In the genomic region with DNA sequence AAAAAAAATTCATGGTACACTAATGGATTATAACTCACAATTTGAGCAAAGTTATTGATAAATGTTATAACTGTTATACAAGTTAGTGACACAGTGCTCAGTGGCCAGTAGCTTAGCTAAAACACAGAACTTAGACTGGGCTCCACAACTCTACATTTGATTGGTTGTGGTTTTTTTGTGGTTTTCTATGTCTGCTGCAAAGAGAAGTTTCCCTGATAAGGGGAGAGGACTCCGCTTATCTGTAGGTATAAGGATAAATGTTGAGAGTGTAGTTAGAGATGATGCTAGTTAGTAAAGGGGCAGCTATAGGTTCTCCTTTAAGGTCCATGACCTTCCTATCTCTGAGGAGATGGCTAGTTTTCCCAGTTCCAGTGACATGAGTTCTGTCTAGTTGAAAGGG, we compare ENCODE assay signal across 28 mouse cellular contexts. TPM values are rescaled to one million over a fixed set of nuclear protein-coding genes. Genes with fewer than 3 reads are reported as not detected.
DNase-seq lines count a peak whose midpoint lies in the region; ATAC-seq and TF ChIP-seq lines count a peak whose summit lies in the region.
"Had no signal": no experiment of that assay in that cellular context is flagged by ENCODE, and none has a peak within 500 bp of the region (broad histone marks: within the 10 kb centered on the region; RNA-seq: fewer than 3 reads in every experiment).

No protein-coding gene starts in this region.

- TF ChIP-seq CTCF in liver, postnatal 0 days (IDR thresholded peaks at IDR 0.05; ENCODE audit: low read depth) = no peak

- no peak overlapping the region for H3K4me3 ChIP-seq in liver, embryonic 12.5 days
- H3K4me3 ChIP-seq in liver, postnatal 0 days (ENCODE audit: low read depth, low read length) = no peak overlapping the region
- H3K4me3 ChIP-seq in forebrain, embryonic 12.5 days (replicated peaks) = no peak overlapping the region
- H3K4me3 ChIP-seq: heart, embryonic 12.5 days; hindbrain, embryonic 10.5 days; hindbrain, embryonic 15.5 days; layer of hippocampus, adult 2 months; limb, embryonic 13.5 days; neural tube, embryonic 13.5 days had no signal

- no peaks in the 10 kb centered on the region for H3K9me3 ChIP-seq in liver, embryonic 12.5 days (replicated peaks)
- no peaks in the 10 kb centered on the region for H3K9me3 ChIP-seq in liver, postnatal 0 days (ENCODE audit: low read length)
- H3K9me3 ChIP-seq in forebrain, embryonic 12.5 days = no peaks in the 10 kb centered on the region
- H3K9me3 ChIP-seq: heart, embryonic 12.5 days; hindbrain, embryonic 10.5 days; hindbrain, embryonic 15.5 days; limb, embryonic 13.5 days; neural tube, embryonic 13.5 days had no signal

- TF ChIP-seq EP300 in liver, postnatal 0 days (IDR thresholded peaks at IDR 0.05; ENCODE audit: low read depth) = no peak

- H3K4me1 ChIP-seq in liver, embryonic 12.5 days = peaks cover 33% of the 10 kb centered on the region
- H3K4me1 ChIP-seq in liver, postnatal 0 days (ENCODE audit: insufficient read depth) = no peaks in the 10 kb centered on the region
- no peaks in the 10 kb centered on the region for H3K4me1 ChIP-seq in forebrain, embryonic 12.5 days
- H3K4me1 ChIP-seq: heart, embryonic 12.5 days; hindbrain, embryonic 10.5 days; hindbrain, embryonic 15.5 days; limb, embryonic 13.5 days; neural tube, embryonic 13.5 days had no signal

- H3K9ac ChIP-seq in liver, embryonic 12.5 days = no peak overlapping the region
- no peak overlapping the region for H3K9ac ChIP-seq in liver, postnatal 0 days (replicated peaks)
- no peak overlapping the region for H3K9ac ChIP-seq in forebrain, embryonic 12.5 days
- H3K9ac ChIP-seq: heart, embryonic 12.5 days; hindbrain, embryonic 15.5 days; limb, embryonic 13.5 days; neural tube, embryonic 13.5 days had no signal

- 13% methylated on average over 1 of the region's 1 CpGs for WGBS in liver, embryonic 12.5 days (ENCODE audit: insufficient replicate concordance)
- WGBS in liver, postnatal 0 days (ENCODE audit: insufficient replicate concordance) = 35% methylated on average over 1 of the region's 1 CpGs
- WGBS in forebrain, embryonic 12.5 days = 97% methylated on average over 1 of the region's 1 CpGs

- no peak overlapping the region for H3K27ac ChIP-seq in liver, embryonic 12.5 days
- no peak overlapping the region for H3K27ac ChIP-seq in liver, postnatal 0 days (ENCODE audit: low read depth)
- no peak overlapping the region for H3K27ac ChIP-seq in forebrain, embryonic 12.5 days
- H3K27ac ChIP-seq: hindbrain, embryonic 10.5 days; hindbrain, embryonic 15.5 days; layer of hippocampus, adult 2 months; limb, embryonic 13.5 days; macrophage; neural tube, embryonic 13.5 days had no signal

- DNase-seq in 416B (ENCODE audit: low read depth) = peak; percentile 91
- DNase-seq in c-Kit-positive CD71-positive TER-119-negative erythroid progenitor cells, embryonic 14.5 days (ENCODE audit: low read depth) = peak; percentile 42
- no peak for DNase-seq in liver, postnatal 0 days
- no peak for DNase-seq in spleen, adult 12 weeks (ENCODE audit: low spot score)
- no peak for DNase-seq in left cerebral cortex, adult 11 months (ENCODE audit: low spot score)
- DNase-seq in urinary bladder, postnatal 10 days (ENCODE audit: low spot score) = no peak
- DNase-seq: adrenal gland, postnatal 14 days; cerebellum, adult 8-10 months; cerebellum, postnatal 25 days; gastrocnemius, postnatal 25 days; heart, adult 18-20 months; kidney, adult 2 months; kidney, postnatal 36 days; lung, adult 2 months; lung, postnatal 10 days had no signal

- no peaks in the 10 kb centered on the region for H3K36me3 ChIP-seq in liver, embryonic 12.5 days
- no peaks in the 10 kb centered on the region for H3K36me3 ChIP-seq in liver, postnatal 0 days (replicated peaks; ENCODE audit: insufficient read depth, low read length)
- no peaks in the 10 kb centered on the region for H3K36me3 ChIP-seq in forebrain, embryonic 12.5 days (replicated peaks)
- H3K36me3 ChIP-seq: heart, embryonic 12.5 days; hindbrain, embryonic 10.5 days; hindbrain, embryonic 15.5 days; limb, embryonic 13.5 days; neural tube, embryonic 13.5 days had no signal

- no peaks in the 10 kb centered on the region for H3K27me3 ChIP-seq in liver, embryonic 12.5 days (replicated peaks)
- no peaks in the 10 kb centered on the region for H3K27me3 ChIP-seq in liver, postnatal 0 days (ENCODE audit: insufficient read depth, low read length)
- H3K27me3 ChIP-seq in forebrain, embryonic 12.5 days = no peaks in the 10 kb centered on the region
- H3K27me3 ChIP-seq: heart, embryonic 12.5 days; hindbrain, embryonic 15.5 days; limb, embryonic 13.5 days; neural tube, embryonic 13.5 days had no signal

- ATAC-seq in liver, embryonic 12.5 days = peak; percentile 93
- ATAC-seq in liver, postnatal 0 days = peak; percentile 49
- ATAC-seq in forebrain, embryonic 12.5 days (ENCODE audit: low FRiP score) = no peak
- ATAC-seq: CD4-positive, CD25-positive, alpha-beta regulatory T cell, adult 4 months; forebrain, embryonic 14.5 days; inflammation-experienced regulatory T-cells, adult 6 months had no signal

- peak overlapping the region; percentile 6; the same call in 1 of the 2 replicates for H3K4me2 ChIP-seq in liver, embryonic 12.5 days
- no peak overlapping the region for H3K4me2 ChIP-seq in liver, postnatal 0 days (ENCODE audit: low read depth, low read length)
- H3K4me2 ChIP-seq in forebrain, embryonic 12.5 days = no peak overlapping the region
- H3K4me2 ChIP-seq: heart, embryonic 12.5 days; hindbrain, embryonic 15.5 days; limb, embryonic 13.5 days; midbrain, embryonic 11.5 days; neural tube, embryonic 13.5 days had no signal

RNA-seq across cellular contexts. Expression of a gene that starts 36.7 kb away (rescaled TPM):
- polyA plus RNA-seq in liver, embryonic 12.5 days (2016; fragmentation: Nextera tagmentation; extraction: Ambion mirVana) = 1.4 and 1.6 TPM in 2 replicates
- polyA plus RNA-seq in liver, postnatal 0 days (2015; fragmentation: Nextera tagmentation; extraction: Ambion mirVana) = 2.3 and 2.6 TPM in 2 replicates
- 5.4 and 5.6 TPM in 2 replicates for polyA plus RNA-seq in forebrain, embryonic 12.5 days (2016; fragmentation: Nextera tagmentation; extraction: Ambion mirVana)

Comparison
In these comparisons a context has a peak if more than half of its experiments do, and no peak if none do; other contexts are left out.
1. DNase-seq: peak in 416B (single experiment) and c-Kit-positive CD71-positive TER-119-negative erythroid progenitor cells, embryonic 14.5 days (single experiment); none in liver, postnatal 0 days (single experiment), spleen, adult 12 weeks (single experiment), left cerebral cortex, adult 11 months (single experiment) and urinary bladder, postnatal 10 days (single experiment).